Mouse (Mus musculus) kidney, embryonic 14.5 days (tissue): Measurements from ENCODE around the gene Stt3b. TPM values are rescaled to one million over a fixed set of nuclear protein-coding genes. Genes with fewer than 3 reads are reported as not detected.

Experiments used
- ATAC-seq: fragments of 200-750 bp; cut with Nextera tagmentation; 2 replicates; pipeline ENCODE4 v1.8.0; 2017; ENCODE audit warnings: moderate number of reproducible peaks, mild to moderate bottlenecking, moderate TSS enrichment, moderate library complexity; ENCODE audit not compliant: low FRiP score, low TSS enrichment
- H3K27ac ChIP-seq: fragments of 300-500 bp; sonication (generic); 2 replicates; pipeline ENCODE4 v1.5.1; 2014; ENCODE audit warnings: low read depth, mild to moderate bottlenecking, low read length, moderate library complexity, mixed read lengths
- H3K27me3 ChIP-seq: fragments of 300-500 bp; sonication (generic); 2 replicates; pipeline ENCODE4 v1.6.1; 2014; ENCODE audit warnings: mild to moderate bottlenecking, low read length; ENCODE audit not compliant: control insufficient read depth, insufficient read depth
- H3K36me3 ChIP-seq: fragments of 300-500 bp; sonication (generic); 2 replicates; pipeline ENCODE4 v1.6.1; 2014; ENCODE audit warnings: low read length, mixed read lengths; ENCODE audit not compliant: control insufficient read depth, insufficient read depth
- H3K4me1 ChIP-seq: fragments of 300-500 bp; sonication (generic); 2 replicates; pipeline ENCODE4 v1.6.1; 2014; ENCODE audit warnings: low read length, mixed read lengths; ENCODE audit not compliant: control insufficient read depth, insufficient read depth
- H3K4me2 ChIP-seq: fragments of 300-500 bp; sonication (generic); replicated peaks from 2 replicates; pipeline ENCODE4 v1.6.1; 2014; ENCODE audit warnings: low read depth, mild to moderate bottlenecking, low read length
- H3K4me3 ChIP-seq: fragments of 300-500 bp; sonication (generic); 2 replicates; pipeline ENCODE4 v1.5.1; 2014; ENCODE audit warnings: mild to moderate bottlenecking, low read length
- H3K9ac ChIP-seq: fragments of 300-500 bp; sonication (generic); 2 replicates; pipeline ENCODE4 v1.6.1; 2014; ENCODE audit warnings: low read depth, mild to moderate bottlenecking, low read length, moderate library complexity
- H3K9me3 ChIP-seq: fragments of 300-500 bp; sonication (generic); 2 replicates; pipeline ENCODE4 v1.6.1; 2016; ENCODE audit warnings: low read length; ENCODE audit not compliant: control insufficient read depth
- WGBS: fragments of 180-500 bp; shearing (Covaris S2); extraction: QIAGEN DNeasy Blood & Tissue Kit; methylation state at CpG from one replicate; pipeline ENCODE4 v1.1.7; 2014; 5-methylcytosine and 5-hydroxymethylcytosine counted together
- polyA plus RNA-seq: library from polyadenylated mRNA; unstranded; fragments of >200 nt; fragmentation: Nextera tagmentation; extraction: Ambion mirVana; gene quantifications from 2 replicates; pipeline ENCODE4 v1.2.1, GENCODE M21; 2014

Stt3b gene
- polyA plus RNA-seq, 1 experiment from 2014 or later = 124 TPM

DNA sequence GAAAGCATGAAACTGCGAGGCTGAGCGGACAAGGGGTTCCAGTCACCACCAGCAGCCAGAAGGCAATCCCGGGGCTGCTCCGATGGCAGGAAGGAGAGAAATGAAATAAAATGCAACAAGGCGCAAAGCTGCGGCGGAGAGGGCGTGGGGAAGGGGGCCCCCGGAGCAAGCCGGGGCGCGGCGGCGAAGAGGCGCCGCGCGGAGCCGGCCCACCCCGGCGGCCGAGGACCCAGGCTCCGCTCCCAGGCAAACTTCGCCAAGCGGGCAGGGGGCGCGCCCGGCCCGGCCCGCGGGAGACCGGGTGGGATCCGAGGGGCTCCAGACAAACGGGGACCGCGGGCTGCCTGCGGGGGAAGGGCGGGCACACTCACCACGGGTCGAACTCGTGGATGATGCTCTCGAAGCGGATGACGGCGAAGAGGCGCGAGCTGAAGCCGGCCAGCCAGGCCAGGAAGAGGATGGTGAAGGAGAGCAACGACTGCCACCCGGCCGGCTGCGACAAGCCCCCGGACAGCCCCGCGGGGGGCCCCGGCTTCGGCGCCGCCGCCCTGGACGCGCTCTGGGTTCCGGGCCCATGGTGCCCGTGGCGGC is 745 bp downstream of the Stt3b start:
- WGBS = under 1% methylated on average over 63 of the region's 65 CpGs
- H3K27ac ChIP-seq = peak overlapping the region; percentile 95
- H3K9me3 ChIP-seq = no peaks in the 10 kb centered on the region
- H3K4me2 ChIP-seq = peak overlapping the region; percentile 57
- peak overlapping the region; percentile 99 for H3K4me3 ChIP-seq
- no peaks in the 10 kb centered on the region for H3K27me3 ChIP-seq
- H3K4me1 ChIP-seq = peaks cover 31% of the 10 kb centered on the region
- peak overlapping the region; percentile 99 for H3K9ac ChIP-seq
- H3K36me3 ChIP-seq = no peaks in the 10 kb centered on the region
- ATAC-seq = peak; percentile 6

DNA sequence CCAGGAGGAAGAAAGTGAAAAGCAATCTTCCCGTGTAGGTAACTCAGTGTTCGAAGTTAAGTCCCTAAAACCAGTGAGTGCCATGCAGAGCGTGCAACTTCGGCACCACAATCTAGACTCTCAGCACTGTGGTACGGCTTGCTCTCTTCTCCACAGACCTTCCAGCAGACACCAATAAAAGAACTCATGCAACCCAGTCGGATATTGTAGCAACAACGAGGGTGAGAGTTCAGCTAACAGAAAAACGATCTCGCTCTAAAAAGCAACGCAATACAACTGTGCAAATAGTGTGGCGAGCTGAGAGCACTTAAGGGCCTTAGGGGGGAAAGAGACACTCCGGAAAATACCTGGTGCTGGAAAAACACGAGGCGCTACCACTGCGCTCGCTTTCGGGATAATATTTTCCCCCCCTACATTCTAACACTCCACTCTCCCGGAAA is 1.3 kb downstream of the Stt3b start:
- peak overlapping the region; percentile 57 for H3K4me2 ChIP-seq
- no peaks in the 10 kb centered on the region for H3K36me3 ChIP-seq
- no peak for ATAC-seq
- whole genome bisulfite sequencing = under 1% methylated on average over 18 of the region's 18 CpGs
- peaks cover 27% of the 10 kb centered on the region for H3K4me1 ChIP-seq
- H3K9me3 ChIP-seq = no peaks in the 10 kb centered on the region
- peak overlapping the region; percentile 99 for H3K4me3 ChIP-seq
- H3K9ac ChIP-seq = peak overlapping the region; percentile 99
- peak overlapping the region; percentile 95 for H3K27ac ChIP-seq
- no peaks in the 10 kb centered on the region for H3K27me3 ChIP-seq

DNA sequence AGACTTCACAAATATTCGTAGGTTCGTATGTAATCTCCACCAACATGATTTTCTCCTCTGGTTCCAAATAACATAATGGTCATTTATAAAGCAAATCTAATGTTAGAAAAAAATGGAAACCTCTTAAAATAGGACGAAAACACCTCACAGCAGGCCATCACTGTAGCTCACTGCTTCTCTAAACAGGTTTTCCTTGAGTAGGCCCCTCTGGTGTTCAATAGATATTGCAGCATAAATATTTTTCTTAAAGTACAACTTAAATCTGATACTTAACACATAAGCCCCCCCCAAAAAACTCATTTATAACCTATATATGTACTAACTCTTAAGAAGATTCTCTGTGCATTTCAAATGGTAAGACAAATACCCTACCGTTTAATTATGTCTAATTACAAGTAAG is 1.8 kb downstream of the Stt3b start:
- peak overlapping the region; percentile 99 for H3K9ac ChIP-seq
- no peaks in the 10 kb centered on the region for H3K27me3 ChIP-seq
- H3K4me2 ChIP-seq = peak overlapping the region; percentile 57
- H3K4me1 ChIP-seq = peaks cover 27% of the 10 kb centered on the region
- ATAC-seq = no peak
- H3K27ac ChIP-seq = no peak overlapping the region
- H3K4me3 ChIP-seq = peak overlapping the region; percentile 99
- H3K36me3 ChIP-seq = no peaks in the 10 kb centered on the region
- H3K9me3 ChIP-seq = no peaks in the 10 kb centered on the region
- WGBS = 15% methylated on average over 4 of the region's 4 CpGs

DNA sequence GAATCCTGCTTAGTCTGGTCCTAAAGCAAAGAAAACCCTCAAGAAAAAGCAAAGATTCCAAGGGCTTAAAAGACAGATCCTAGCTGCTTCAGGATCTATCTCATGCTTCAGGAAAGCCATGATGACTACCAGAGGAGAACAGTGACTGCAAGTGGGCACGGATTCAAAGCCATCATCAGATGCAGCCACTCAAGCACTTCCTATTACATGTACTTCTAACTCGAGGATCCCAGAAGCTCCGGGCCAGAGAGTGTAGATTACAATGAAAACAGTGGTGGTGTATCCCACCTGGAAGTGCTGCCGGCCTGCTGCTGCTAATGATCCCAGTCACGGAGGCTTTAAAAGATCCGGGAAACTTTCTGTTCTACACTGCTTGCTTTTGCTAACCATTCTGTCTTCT is 4.0 kb downstream of the Stt3b start:
- Histone ChIP-seq H3K4me1 (peaks cover 23% of the 10 kb centered on the region), H3K27ac (no peak overlapping the region; the same call in 1 of the 2 replicates), H3K27me3 (no peaks in the 10 kb centered on the region), H3K4me3 (peak overlapping the region; percentile 99; the same call in 1 of the 2 replicates), H3K36me3 (peaks cover 3% of the 10 kb centered on the region; the same call in 1 of the 2 replicates), H3K9ac (no peak overlapping the region), H3K9me3 (no peaks in the 10 kb centered on the region), H3K4me2 (peak overlapping the region; percentile 57)
- WGBS = 4% methylated on average over 6 of the region's 6 CpGs
- ATAC-seq = no peak

DNA sequence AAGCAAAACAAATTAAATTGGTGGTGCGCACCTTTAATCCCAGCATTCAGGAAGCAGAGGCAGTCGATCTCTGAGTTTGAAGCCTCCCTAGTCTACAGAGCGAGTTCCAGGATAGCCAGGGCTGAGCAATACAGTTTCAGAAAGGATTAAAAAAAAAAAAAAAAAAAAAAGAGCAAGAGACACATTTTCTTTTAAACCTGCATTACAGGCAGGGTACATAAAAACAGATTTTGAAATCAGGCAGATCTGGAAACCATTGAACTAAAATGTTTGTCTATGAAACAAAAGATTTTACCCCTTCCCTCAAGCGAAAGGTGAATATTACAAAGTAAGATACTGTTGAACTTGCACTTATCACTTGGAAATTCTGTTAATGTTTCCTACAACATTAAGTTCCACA is 6.1 kb downstream of the Stt3b start:
- peaks cover 3% of the 10 kb centered on the region; the same call in 1 of the 2 replicates for H3K36me3 ChIP-seq
- no peak overlapping the region for H3K4me3 ChIP-seq
- H3K4me1 ChIP-seq = peaks cover 22% of the 10 kb centered on the region
- H3K9me3 ChIP-seq = no peaks in the 10 kb centered on the region
- 71% methylated on average over 4 of the region's 4 CpGs for WGBS
- no peaks in the 10 kb centered on the region for H3K27me3 ChIP-seq
- no peak for ATAC-seq
- no peak overlapping the region for H3K27ac ChIP-seq
- H3K4me2 ChIP-seq = no peak overlapping the region
- no peak overlapping the region for H3K9ac ChIP-seq

DNA sequence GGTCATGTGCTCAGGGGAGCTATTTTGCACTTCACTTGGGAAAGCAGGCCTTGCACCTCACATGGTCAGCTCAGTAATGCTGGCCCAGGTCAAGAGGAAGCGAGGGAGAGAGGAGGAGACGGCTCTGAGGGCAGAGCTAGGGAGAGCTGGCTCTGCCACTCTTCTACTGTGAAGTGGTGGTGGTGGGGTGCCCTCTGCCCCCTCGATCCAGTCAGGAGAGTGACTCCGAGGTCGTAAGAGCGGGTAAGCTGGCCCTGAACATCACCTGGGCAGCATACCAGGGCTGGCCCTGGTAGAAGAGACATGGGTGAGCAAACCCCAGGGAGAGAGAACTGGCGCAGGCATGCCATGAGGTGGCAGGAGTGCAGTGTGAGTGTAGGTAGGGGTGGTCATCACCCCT is 8.6 kb downstream of the Stt3b start:
- peaks cover 18% of the 10 kb centered on the region; the same call in 1 of the 2 replicates for H3K4me1 ChIP-seq
- ATAC-seq = no peak
- 81% methylated on average over 7 of the region's 7 CpGs for WGBS

DNA sequence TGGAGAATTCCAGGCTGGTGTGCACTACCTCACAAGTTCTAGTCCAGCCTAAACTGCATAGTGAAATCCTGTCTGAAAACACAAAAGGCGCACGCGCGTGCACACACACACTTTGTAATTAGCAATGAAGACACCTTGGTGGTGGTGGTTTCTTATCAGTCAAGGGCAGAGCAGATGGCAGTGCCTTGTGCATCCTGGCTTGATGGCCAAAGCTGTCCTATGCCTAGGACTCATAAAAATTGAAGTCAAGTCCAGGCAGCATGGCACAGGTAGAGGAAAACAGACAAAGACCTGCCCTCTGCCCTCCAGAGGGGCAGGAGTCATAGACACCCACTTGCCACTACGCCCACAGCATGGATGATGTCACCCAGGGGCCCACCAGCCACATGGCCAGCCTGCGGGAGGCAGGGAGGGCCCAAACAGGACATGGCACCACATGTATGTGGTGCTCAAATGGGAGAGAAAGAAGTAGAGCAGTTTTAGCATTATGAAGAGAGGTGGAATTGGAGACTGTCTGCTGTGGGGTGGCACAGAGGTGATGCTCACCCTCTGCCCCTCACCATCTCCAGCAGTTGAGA is 9.1 kb downstream of the Stt3b start:
- 95% methylated on average over 6 of the region's 6 CpGs for WGBS
- H3K4me3 ChIP-seq = no peak overlapping the region

More for the DNA sequence above, 8.6 kb downstream of the Stt3b start:
- Histone ChIP-seq H3K9ac (no peak overlapping the region), H3K27ac (no peak overlapping the region), H3K9me3 (no peaks in the 10 kb centered on the region), H3K27me3 (no peaks in the 10 kb centered on the region), H3K4me2 (no peak overlapping the region), H3K4me3 (no peak overlapping the region), H3K36me3 (peaks cover 3% of the 10 kb centered on the region; the same call in 1 of the 2 replicates)

DNA sequence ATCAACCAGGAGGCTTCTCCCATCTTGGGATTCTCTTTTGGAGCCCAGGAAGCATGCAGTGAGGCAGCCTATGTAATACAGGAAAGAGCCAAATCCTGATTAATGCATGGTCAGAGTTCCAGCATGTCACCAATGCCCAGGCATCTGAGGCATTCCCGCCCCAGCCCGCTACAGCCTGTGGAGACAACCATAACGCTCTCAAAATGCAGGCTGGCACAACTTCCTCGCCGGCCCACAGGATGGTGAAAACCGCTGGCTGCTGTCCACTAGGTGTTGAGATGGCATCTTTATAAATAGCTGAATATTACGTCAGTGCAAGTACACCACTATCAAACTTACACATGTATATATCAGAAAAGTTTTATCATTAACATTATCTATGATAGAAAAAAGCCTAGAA is 13.5 kb downstream of the Stt3b start:
- WGBS = 75% methylated on average over 7 of the region's 7 CpGs
- Histone ChIP-seq H3K9me3 (no peaks in the 10 kb centered on the region), H3K27me3 (no peaks in the 10 kb centered on the region), H3K4me2 (no peak overlapping the region), H3K4me3 (no peak overlapping the region), H3K27ac (no peak overlapping the region), H3K9ac (no peak overlapping the region), H3K4me1 (peaks cover 26% of the 10 kb centered on the region), H3K36me3 (peaks cover 2% of the 10 kb centered on the region; the same call in 1 of the 2 replicates)
- ATAC-seq = no peak

More for the DNA sequence above, 9.1 kb downstream of the Stt3b start:
- H3K4me2 ChIP-seq = no peak overlapping the region
- no peak overlapping the region for H3K27ac ChIP-seq
- ATAC-seq = no peak
- H3K27me3 ChIP-seq = no peaks in the 10 kb centered on the region
- H3K9me3 ChIP-seq = no peaks in the 10 kb centered on the region
- H3K4me1 ChIP-seq = peaks cover 14% of the 10 kb centered on the region; the same call in 1 of the 2 replicates
- H3K36me3 ChIP-seq = peaks cover 3% of the 10 kb centered on the region; the same call in 1 of the 2 replicates
- no peak overlapping the region for H3K9ac ChIP-seq

DNA sequence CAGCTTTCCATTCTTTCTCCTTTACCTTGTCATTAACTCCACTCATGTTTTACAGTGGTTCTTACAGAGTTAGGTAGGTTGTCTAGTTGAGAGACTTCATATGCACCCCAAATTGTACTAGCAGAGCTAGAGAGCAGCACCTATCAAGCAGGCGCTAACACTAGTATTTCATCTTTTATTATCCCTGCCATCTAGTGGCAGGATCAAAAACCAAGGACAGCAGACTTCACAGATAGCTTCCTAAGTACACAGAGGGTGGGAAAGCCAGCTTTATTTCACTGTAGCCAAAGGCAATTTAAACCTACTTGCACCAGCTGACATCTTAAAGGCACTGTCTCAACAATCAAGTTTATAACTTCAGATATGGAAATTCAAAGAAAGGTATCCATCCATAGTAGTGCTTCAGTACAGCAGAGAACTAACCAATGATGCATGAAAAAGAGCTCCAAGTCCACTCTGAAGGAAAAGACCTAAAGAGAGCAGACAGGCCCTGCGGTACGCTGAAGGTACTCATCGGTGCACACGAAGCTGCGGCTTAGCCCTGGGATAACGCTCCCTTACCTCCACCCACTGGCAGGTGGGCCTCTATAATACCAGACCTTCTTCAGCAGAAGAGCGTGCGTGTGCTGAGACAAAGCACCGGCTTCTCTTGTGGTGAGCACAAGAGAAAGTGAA is 16.2 kb downstream of the Stt3b start:
- H3K27ac ChIP-seq = no peak overlapping the region
- 46% methylated on average over 10 of the region's 10 CpGs for WGBS
- no peak overlapping the region for H3K9ac ChIP-seq
- no peak overlapping the region for H3K4me3 ChIP-seq
- no peaks in the 10 kb centered on the region for H3K27me3 ChIP-seq
- H3K9me3 ChIP-seq = no peaks in the 10 kb centered on the region
- ATAC-seq = peak; percentile 57
- no peaks in the 10 kb centered on the region for H3K36me3 ChIP-seq
- peaks cover 33% of the 10 kb centered on the region for H3K4me1 ChIP-seq
- H3K4me2 ChIP-seq = no peak overlapping the region
